Mouse (Mus musculus) forebrain, embryonic 16.5 days (tissue): ENCODE measurements around the gene Hus1b. TPM values are rescaled to one million over a fixed set of nuclear protein-coding genes. Genes with fewer than 3 reads are reported as not detected.

Source experiments
- ATAC-seq: fragments of 200-750 bp; cut with Nextera tagmentation; 2 replicates; pipeline ENCODE4 v1.8.0; 2017; ENCODE audit warnings: mild to moderate bottlenecking, moderate library complexity
- H3K27ac ChIP-seq: fragments of 300-500 bp; sonication (generic); 2 replicates; pipeline ENCODE4 v1.5.1; 2014; ENCODE audit warnings: low read length, control low read depth
- H3K27me3 ChIP-seq: fragments of 300-500 bp; sonication (generic); replicated peaks from 2 replicates; pipeline ENCODE4 v1.6.1; 2014; ENCODE audit warnings: low read length; ENCODE audit not compliant: control insufficient read depth, insufficient read depth
- H3K36me3 ChIP-seq: fragments of 300-500 bp; sonication (generic); 2 replicates; pipeline ENCODE4 v1.6.1; 2014; ENCODE audit not compliant: control insufficient read depth, insufficient read depth
- H3K4me1 ChIP-seq: fragments of 300-500 bp; sonication (generic); replicated peaks from 2 replicates; pipeline ENCODE4 v1.6.1; 2014; ENCODE audit warnings: low read length; ENCODE audit not compliant: control insufficient read depth, insufficient read depth
- H3K4me2 ChIP-seq: fragments of 300-500 bp; sonication (generic); 2 replicates; pipeline ENCODE4 v1.6.1; 2014; ENCODE audit warnings: mild to moderate bottlenecking, low read length, control low read depth
- H3K4me3 ChIP-seq: fragments of 300-500 bp; sonication (generic); replicated peaks from 2 replicates; pipeline ENCODE4 v1.5.1; 2014; ENCODE audit warnings: mild to moderate bottlenecking, low read length, control low read depth
- H3K9ac ChIP-seq: fragments of 300-500 bp; sonication (generic); replicated peaks from 2 replicates; pipeline ENCODE4 v1.6.1; 2014; ENCODE audit warnings: low read depth, low read length, control low read depth
- H3K9me3 ChIP-seq: fragments of 300-500 bp; sonication (generic); 2 replicates; pipeline ENCODE4 v1.6.1; 2016; ENCODE audit warnings: low read length; ENCODE audit not compliant: control insufficient read depth
- WGBS: fragments of 180-500 bp; shearing (Covaris S2); extraction: QIAGEN DNeasy Blood & Tissue Kit; methylation state at CpG from one replicate; pipeline ENCODE4 v1.1.7; 2014; 5-methylcytosine and 5-hydroxymethylcytosine counted together
- polyA plus RNA-seq: library from polyadenylated mRNA; unstranded; fragments of >200 nt; fragmentation: Nextera tagmentation; extraction: Ambion mirVana; gene quantifications from 2 replicates; pipeline ENCODE4 v1.2.1, GENCODE M21; 2015

Hus1b gene
- polyA plus RNA-seq: not detected in 2 replicates

- no peaks in the 10 kb centered on the region for H3K36me3 ChIP-seq
- WGBS: 96% methylated on average over 11 of the region's 11 CpGs
- no peak for ATAC-seq
- no peaks in the 10 kb centered on the region for H3K4me1 ChIP-seq
- no peak within 1 kb of the TSS for H3K4me3 ChIP-seq
- no peaks in the 10 kb centered on the region for H3K9me3 ChIP-seq
- H3K4me2 ChIP-seq: no peak within 1 kb of the TSS
- H3K27ac ChIP-seq: no peak within 1 kb of the TSS
- no peaks in the 10 kb centered on the region for H3K27me3 ChIP-seq
- H3K9ac ChIP-seq: no peak within 1 kb of the TSS
Observed at GRCm38 (mm10) chr13:30947540-30947939, at the start of gene Hus1b. Gene Hus1b (minus strand): TSS chr13:30947759.

GRCm38 (mm10) chr13:30994249-30994858 lies 46.8 kb upstream of the Hus1b start:
- no peak overlapping the region for H3K4me3 ChIP-seq
- H3K9me3 ChIP-seq: no peaks in the 10 kb centered on the region
- 82% methylated on average over 6 of the region's 6 CpGs for WGBS
- ATAC-seq: no peak
- no peaks in the 10 kb centered on the region for H3K36me3 ChIP-seq
- H3K27me3 ChIP-seq: no peaks in the 10 kb centered on the region
- no peak overlapping the region for H3K9ac ChIP-seq
- H3K4me1 ChIP-seq: peaks cover 4% of the 10 kb centered on the region
- no peak overlapping the region for H3K4me2 ChIP-seq
- no peak overlapping the region for H3K27ac ChIP-seq

- no peaks in the 10 kb centered on the region for H3K27me3 ChIP-seq
- no peaks in the 10 kb centered on the region for H3K9me3 ChIP-seq
- H3K27ac ChIP-seq: no peak overlapping the region
- H3K36me3 ChIP-seq: no peaks in the 10 kb centered on the region
- H3K4me2 ChIP-seq: no peak overlapping the region
- WGBS: 39% methylated on average over 3 of the region's 3 CpGs
- peak; percentile 82 for ATAC-seq
- H3K4me1 ChIP-seq: peaks cover 4% of the 10 kb centered on the region
- no peak overlapping the region for H3K9ac ChIP-seq
- no peak overlapping the region for H3K4me3 ChIP-seq
Observed at GRCm38 (mm10) chr13:30993819-30994218, 46.3 kb upstream of the Hus1b start.

- Histone ChIP-seq H3K4me2 (no peak overlapping the region), H3K9me3 (no peaks in the 10 kb centered on the region), H3K4me3 (no peak overlapping the region), H3K36me3 (no peaks in the 10 kb centered on the region), H3K9ac (no peak overlapping the region), H3K27ac (no peak overlapping the region), H3K4me1 (peaks cover 10% of the 10 kb centered on the region), H3K27me3 (no peaks in the 10 kb centered on the region; the same call in 1 of the 2 replicates)
- 91% methylated on average over 9 of the region's 9 CpGs for WGBS
- no peak for ATAC-seq
Observed at GRCm38 (mm10) chr13:30990233-30990632, 42.7 kb upstream of the Hus1b start.

- Histone ChIP-seq H3K4me2 (no peak overlapping the region), H3K36me3 (no peaks in the 10 kb centered on the region), H3K4me3 (no peak overlapping the region), H3K4me1 (peaks cover 12% of the 10 kb centered on the region), H3K9me3 (no peaks in the 10 kb centered on the region), H3K9ac (no peak overlapping the region), H3K27me3 (no peaks in the 10 kb centered on the region; the same call in 1 of the 2 replicates), H3K27ac (no peak overlapping the region)
- WGBS: 91% methylated on average over 10 of the region's 10 CpGs
- ATAC-seq: no peak
Observed at GRCm38 (mm10) chr13:30989710-30990109, 42.2 kb upstream of the Hus1b start.

GRCm38 (mm10) chr13:30987686-30988085 lies 40.1 kb upstream of the Hus1b start:
- Histone ChIP-seq H3K4me3 (no peak overlapping the region), H3K4me2 (no peak overlapping the region), H3K27me3 (no peaks in the 10 kb centered on the region; the same call in 1 of the 2 replicates), H3K36me3 (no peaks in the 10 kb centered on the region), H3K27ac (no peak overlapping the region), H3K4me1 (peaks cover 12% of the 10 kb centered on the region), H3K9me3 (no peaks in the 10 kb centered on the region), H3K9ac (no peak overlapping the region)
- WGBS: 79% methylated on average over 2 of the region's 2 CpGs
- no peak for ATAC-seq

GRCm38 (mm10) chr13:30986934-30987455 lies 39.4 kb upstream of the Hus1b start:
- Histone ChIP-seq H3K9ac (no peak overlapping the region), H3K4me3 (no peak overlapping the region), H3K36me3 (no peaks in the 10 kb centered on the region), H3K4me1 (peaks cover 12% of the 10 kb centered on the region), H3K27ac (no peak overlapping the region), H3K27me3 (no peaks in the 10 kb centered on the region; the same call in 1 of the 2 replicates), H3K4me2 (no peak overlapping the region), H3K9me3 (no peaks in the 10 kb centered on the region)
- ATAC-seq: no peak
- WGBS: 73% methylated on average over 10 of the region's 10 CpGs

GRCm38 (mm10) chr13:30985598-30986466 lies 38.3 kb upstream of the Hus1b start:
- Histone ChIP-seq H3K27me3 (no peaks in the 10 kb centered on the region; the same call in 1 of the 2 replicates), H3K36me3 (no peaks in the 10 kb centered on the region), H3K9me3 (no peaks in the 10 kb centered on the region), H3K9ac (peak overlapping the region; percentile 52), H3K4me1 (peaks cover 12% of the 10 kb centered on the region), H3K27ac (peak overlapping the region; percentile 23), H3K4me3 (peak overlapping the region; percentile 37), H3K4me2 (peak overlapping the region; percentile 69)
- peak; percentile 92 for ATAC-seq
- 16% methylated on average over 27 of the region's 27 CpGs for WGBS

- Histone ChIP-seq H3K9me3 (no peaks in the 10 kb centered on the region), H3K36me3 (no peaks in the 10 kb centered on the region), H3K4me3 (peak overlapping the region; percentile 37), H3K27ac (no peak overlapping the region), H3K9ac (peak overlapping the region; percentile 52), H3K4me1 (peaks cover 12% of the 10 kb centered on the region), H3K4me2 (peak overlapping the region; percentile 69), H3K27me3 (no peaks in the 10 kb centered on the region; the same call in 1 of the 2 replicates)
- no peak; the same call in 1 of the 2 replicates for ATAC-seq
- 15% methylated on average over 13 of the region's 13 CpGs for WGBS
Observed at GRCm38 (mm10) chr13:30985275-30985597, 37.7 kb upstream of the Hus1b start.
